Mouse (Mus musculus): ENCODE results near the gene Olfr644. TPM values are rescaled to one million over a fixed set of nuclear protein-coding genes. Genes with fewer than 3 reads are reported as not detected.

Olfr644 gene
- polyA plus RNA-seq, 1 experiment, result not detected

GRCm38 (mm10) chr7:104026978-104027377, 44.7 kb downstream of the Olfr644 start:
- TF ChIP-seq POLR2A (IDR thresholded peaks at IDR 0.05; ENCODE audit: insufficient read depth, low read depth, low read length), result no peak
- TF ChIP-seq CTCF (IDR thresholded peaks at IDR 0.05; ENCODE audit: insufficient read depth, low read depth, low read length), result no peak
- Histone ChIP-seq H3K4me1 (ENCODE audit: control insufficient read depth, insufficient read depth, low read length) (no peaks in the 10 kb centered on the region), H3K27ac (ENCODE audit: insufficient read depth, low read depth, low read length) (no peak overlapping the region), H3K4me3 (ENCODE audit: insufficient read depth, low read depth, low read length) (no peak overlapping the region)
- WGBS, result 80% methylated on average over 3 of the region's 3 CpGs

- Histone ChIP-seq H3K27ac (ENCODE audit: insufficient read depth, low read depth, low read length) (no peak within 1 kb of the TSS), H3K4me1 (ENCODE audit: control insufficient read depth, insufficient read depth, low read length) (no peaks in the 10 kb centered on the region), H3K4me3 (ENCODE audit: insufficient read depth, low read depth, low read length) (no peak within 1 kb of the TSS)
- TF ChIP-seq POLR2A (IDR thresholded peaks at IDR 0.05; ENCODE audit: insufficient read depth, low read depth, low read length), result no peak
- TF ChIP-seq CTCF (IDR thresholded peaks at IDR 0.05; ENCODE audit: insufficient read depth, low read depth, low read length), result no peak
- WGBS, result 83% methylated on average over 6 of the region's 6 CpGs
Measured at GRCm38 (mm10) chr7:104025473-104025872, 46.2 kb downstream of the Olfr644 start, which contains the start of gene Olfr640. Olfr640 (minus strand) TSS chr7:104025573.

GRCm38 (mm10) chr7:104021651-104022050, 50.0 kb downstream of the Olfr644 start:
- Histone ChIP-seq H3K27ac (ENCODE audit: insufficient read depth, low read depth, low read length) (no peak overlapping the region), H3K4me1 (ENCODE audit: control insufficient read depth, insufficient read depth, low read length) (no peaks in the 10 kb centered on the region), H3K4me3 (ENCODE audit: insufficient read depth, low read depth, low read length) (no peak overlapping the region)
- TF ChIP-seq POLR2A (IDR thresholded peaks at IDR 0.05; ENCODE audit: insufficient read depth, low read depth, low read length), result no peak
- no peak for TF ChIP-seq CTCF (IDR thresholded peaks at IDR 0.05; ENCODE audit: insufficient read depth, low read depth, low read length)
- WGBS, result 94% methylated on average over 6 of the region's 6 CpGs

- TF ChIP-seq CTCF (IDR thresholded peaks at IDR 0.05; ENCODE audit: insufficient read depth, low read depth, low read length) (no peak), POLR2A (IDR thresholded peaks at IDR 0.05; ENCODE audit: insufficient read depth, low read depth, low read length) (no peak)
- H3K27ac ChIP-seq (ENCODE audit: insufficient read depth, low read depth, low read length), result no peak overlapping the region
- no peaks in the 10 kb centered on the region for H3K4me1 ChIP-seq (ENCODE audit: control insufficient read depth, insufficient read depth, low read length)
- H3K4me3 ChIP-seq (ENCODE audit: insufficient read depth, low read depth, low read length), result no peak overlapping the region
- 88% methylated on average over 1 of the region's 1 CpGs for WGBS
Measured at GRCm38 (mm10) chr7:104018953-104019352, 52.7 kb downstream of the Olfr644 start.

GRCm38 (mm10) chr7:104017203-104017602, 54.5 kb downstream of the Olfr644 start, which contains the start of gene Olfr639:
Olfr639 (minus strand) TSS chr7:104017303.
- Histone ChIP-seq H3K4me3 (ENCODE audit: insufficient read depth, low read depth, low read length) (no peak within 1 kb of the TSS), H3K4me1 (ENCODE audit: control insufficient read depth, insufficient read depth, low read length) (no peaks in the 10 kb centered on the region), H3K27ac (ENCODE audit: insufficient read depth, low read depth, low read length) (no peak within 1 kb of the TSS)
- no peak for TF ChIP-seq CTCF (IDR thresholded peaks at IDR 0.05; ENCODE audit: insufficient read depth, low read depth, low read length)
- no peak for TF ChIP-seq POLR2A (IDR thresholded peaks at IDR 0.05; ENCODE audit: insufficient read depth, low read depth, low read length)

Other genes with a start within 250 kb of the Olfr644 start
- gene Hbb-bs, start 243.8 kb downstream of the Olfr644 start, polyA plus RNA-seq (2012; ENCODE audit: insufficient read depth, insufficient read length, low replicate concordance, missing spikeins), result not detected in 2 replicates
- gene Hbb-bh2, start 231.3 kb downstream of the Olfr644 start, polyA plus RNA-seq (2012; ENCODE audit: insufficient read depth, insufficient read length, low replicate concordance, missing spikeins), result not detected in 2 replicates
- gene Hbb-bh1, start 228.7 kb downstream of the Olfr644 start, polyA plus RNA-seq (2012; ENCODE audit: insufficient read depth, insufficient read length, low replicate concordance, missing spikeins), result not detected in 2 replicates
- gene Hbb-y, start 218.7 kb downstream of the Olfr644 start, polyA plus RNA-seq (2012; ENCODE audit: insufficient read depth, insufficient read length, low replicate concordance, missing spikeins), result not detected in 2 replicates
- gene Olfr66, start 185.6 kb downstream of the Olfr644 start, polyA plus RNA-seq (2012; ENCODE audit: insufficient read depth, insufficient read length, low replicate concordance, missing spikeins), result not detected in 2 replicates
- gene Olfr64, start 177.4 kb downstream of the Olfr644 start, polyA plus RNA-seq (2012; ENCODE audit: insufficient read depth, insufficient read length, low replicate concordance, missing spikeins), result not detected in 2 replicates
- gene Olfr65, start 168.4 kb downstream of the Olfr644 start, polyA plus RNA-seq (2012; ENCODE audit: insufficient read depth, insufficient read length, low replicate concordance, missing spikeins), result not detected in 2 replicates
- gene Olfr631, start 143.0 kb downstream of the Olfr644 start, polyA plus RNA-seq (2012; ENCODE audit: insufficient read depth, insufficient read length, low replicate concordance, missing spikeins), result not detected in 2 replicates
- gene Olfr632, start 137.5 kb downstream of the Olfr644 start, polyA plus RNA-seq (2012; ENCODE audit: insufficient read depth, insufficient read length, low replicate concordance, missing spikeins), result not detected in 2 replicates
- not detected in 2 replicates for gene Olfr633, start 127.4 kb downstream of the Olfr644 start, polyA plus RNA-seq (2012; ENCODE audit: insufficient read depth, insufficient read length, low replicate concordance, missing spikeins)
- not detected in 2 replicates for gene Olfr635, start 100.7 kb downstream of the Olfr644 start, polyA plus RNA-seq (2012; ENCODE audit: insufficient read depth, insufficient read length, low replicate concordance, missing spikeins)
- gene Olfr638, start 73.1 kb downstream of the Olfr644 start, polyA plus RNA-seq (2012; ENCODE audit: insufficient read depth, insufficient read length, low replicate concordance, missing spikeins), result not detected in 2 replicates
- not detected in 2 replicates for gene Olfr639, start 54.6 kb downstream of the Olfr644 start, polyA plus RNA-seq (2012; ENCODE audit: insufficient read depth, insufficient read length, low replicate concordance, missing spikeins)
- gene Olfr640, start 46.3 kb downstream of the Olfr644 start, polyA plus RNA-seq (2012; ENCODE audit: insufficient read depth, insufficient read length, low replicate concordance, missing spikeins), result not detected in 2 replicates
- gene Olfr641, start 36.4 kb downstream of the Olfr644 start, polyA plus RNA-seq (2012; ENCODE audit: insufficient read depth, insufficient read length, low replicate concordance, missing spikeins), result not detected in 2 replicates
- gene Olfr642, start 19.2 kb downstream of the Olfr644 start, polyA plus RNA-seq (2012; ENCODE audit: insufficient read depth, insufficient read length, low replicate concordance, missing spikeins), result not detected in 2 replicates
- gene 4930516K23Rik, start 10.4 kb downstream of the Olfr644 start, polyA plus RNA-seq (2012; ENCODE audit: insufficient read depth, insufficient read length, low replicate concordance, missing spikeins), result not detected in 2 replicates
- gene Olfr645, start 13.6 kb upstream of the Olfr644 start, polyA plus RNA-seq (2012; ENCODE audit: insufficient read depth, insufficient read length, low replicate concordance, missing spikeins), result not detected in 2 replicates
- not detected in 2 replicates for gene Olfr646, start 33.0 kb upstream of the Olfr644 start, polyA plus RNA-seq (2012; ENCODE audit: insufficient read depth, insufficient read length, low replicate concordance, missing spikeins)
- not detected in 2 replicates for gene Ubqln5, start 58.0 kb upstream of the Olfr644 start, polyA plus RNA-seq (2012; ENCODE audit: insufficient read depth, insufficient read length, low replicate concordance, missing spikeins)
- gene Olfr643, start 65.5 kb upstream of the Olfr644 start, polyA plus RNA-seq (2012; ENCODE audit: insufficient read depth, insufficient read length, low replicate concordance, missing spikeins), result not detected in 2 replicates
- not detected in 2 replicates for gene Ubqln3, start 71.4 kb upstream of the Olfr644 start, polyA plus RNA-seq (2012; ENCODE audit: insufficient read depth, insufficient read length, low replicate concordance, missing spikeins)
- gene Ubqlnl, start 78.7 kb upstream of the Olfr644 start, polyA plus RNA-seq (2012; ENCODE audit: insufficient read depth, insufficient read length, low replicate concordance, missing spikeins), result not detected in 2 replicates
- gene Olfm5, start 93.0 kb upstream of the Olfr644 start, polyA plus RNA-seq (2012; ENCODE audit: insufficient read depth, insufficient read length, low replicate concordance, missing spikeins), result not detected in 2 replicates
- not detected in 2 replicates for gene Olfr648, start 111.5 kb upstream of the Olfr644 start, polyA plus RNA-seq (2012; ENCODE audit: insufficient read depth, insufficient read length, low replicate concordance, missing spikeins)
- not detected in 2 replicates for gene Olfr649, start 124.1 kb upstream of the Olfr644 start, polyA plus RNA-seq (2012; ENCODE audit: insufficient read depth, insufficient read length, low replicate concordance, missing spikeins)
- gene Trim6, start 146.9 kb upstream of the Olfr644 start, polyA plus RNA-seq (2012; ENCODE audit: insufficient read depth, insufficient read length, low replicate concordance, missing spikeins), result not detected in 2 replicates
- gene Trim34a, start 172.6 kb upstream of the Olfr644 start, polyA plus RNA-seq (2012; ENCODE audit: insufficient read depth, insufficient read length, low replicate concordance, missing spikeins), result not detected in 2 replicates
- not detected in 2 replicates for gene Trim5, start 216.2 kb upstream of the Olfr644 start, polyA plus RNA-seq (2012; ENCODE audit: insufficient read depth, insufficient read length, low replicate concordance, missing spikeins)
- gene Trim12a, start 243.6 kb upstream of the Olfr644 start, polyA plus RNA-seq (2012; ENCODE audit: insufficient read depth, insufficient read length, low replicate concordance, missing spikeins), result not detected in 2 replicates

Data from olfactory bulb, adult 2 months (tissue).